Mouse (Mus musculus): Measurements from ENCODE around the gene Ifi27l2b.

GRCm38 (mm10) chr12:103499261-103499660 is 42.2 kb upstream of the Ifi27l2b start:
- TF ChIP-seq CTCF (IDR thresholded peaks at IDR 0.05; ENCODE audit: extremely low read depth, insufficient read depth, low read length) (peak; percentile 58), POLR2A (IDR thresholded peaks at IDR 0.05; ENCODE audit: extremely low read depth, insufficient read depth, low read length) (no peak)

Data from cortical plate, adult 2 months (tissue).